Mouse (Mus musculus) mouse trophoblast stem cell (cell line): ENCODE measurements at regions not wholly inside any gene's neighbourhood (a gene's known extent, or its start where the extent isn't known, plus 50 kb on each side); places are given as distances from the start of the nearest gene placed in this dataset.
"Not testable (repeated sequence)": the region's sequence is repeated elsewhere in the genome, so short reads cannot be mapped to it uniquely, and the experiment has no call there.

Source experiments
- in situ Hi-C, 2 experiments: fragments of 300-500 bp; cut with MseI, MboI; formaldehyde crosslinking; loops; 2 replicates in 1 of 2; 3 replicates in 1 of 2; pipeline ENCODE4 v1.15.1; 2025

DNA sequence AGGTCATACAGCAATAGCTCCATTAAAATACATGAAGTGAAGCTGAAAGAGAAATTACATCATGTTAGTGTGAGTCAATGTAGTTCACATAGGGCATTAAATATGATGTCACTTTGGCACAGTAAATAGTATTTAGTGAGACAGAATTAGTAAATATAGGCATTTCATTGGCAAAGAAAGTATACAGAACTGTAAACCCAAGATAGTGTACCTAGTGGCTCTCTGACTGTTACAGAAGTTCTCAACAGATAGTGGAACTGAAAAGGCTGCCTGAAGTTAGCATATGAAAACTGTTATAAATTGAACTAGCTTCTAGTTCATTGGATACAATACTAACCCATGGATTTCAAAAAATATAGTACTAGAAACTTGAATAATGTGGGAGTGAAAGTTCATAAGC, 1642.1 kb upstream of the Cdh6 start:
- in situ Hi-C loops = no loop called here

DNA sequence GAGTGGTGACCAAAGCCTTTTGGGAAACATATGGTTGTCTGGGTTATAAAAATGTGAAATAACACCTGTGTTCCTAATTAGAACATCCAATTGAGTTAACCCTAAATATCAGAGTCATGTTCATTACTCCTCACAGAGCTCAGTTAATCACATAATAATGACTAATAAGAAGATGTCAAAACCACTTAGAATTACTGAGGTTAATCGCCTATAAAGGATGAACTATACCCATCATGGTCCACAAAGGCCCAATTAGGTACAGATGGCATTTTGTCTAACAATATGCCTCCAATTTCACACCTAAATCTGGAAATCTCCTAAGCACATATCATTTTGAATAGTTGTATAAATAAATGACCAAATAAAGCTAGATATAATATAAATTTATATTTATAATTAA, 1633.4 kb upstream of the Cdh6 start:
- in situ Hi-C loops = no loop called here

DNA sequence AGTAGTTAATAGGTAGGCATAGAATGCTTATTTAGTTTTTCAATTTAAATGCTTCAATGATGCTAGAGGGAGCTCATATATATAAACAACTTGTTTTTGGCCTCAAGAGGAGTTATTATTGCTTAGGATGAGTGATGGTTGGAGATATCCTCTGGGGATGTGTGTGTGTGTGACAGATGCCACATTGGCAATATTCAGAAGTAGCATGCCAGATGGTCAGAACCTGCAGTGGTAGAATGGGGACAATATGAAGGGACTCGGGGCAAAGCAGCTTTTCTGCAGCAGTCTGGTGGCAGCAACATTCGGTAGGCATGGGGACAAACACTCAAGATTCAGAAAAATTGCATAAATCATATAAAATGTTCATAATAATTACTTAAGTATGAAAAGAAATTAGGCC, 1621.7 kb upstream of the Cdh6 start:
- in situ Hi-C loops = no loop called here

DNA sequence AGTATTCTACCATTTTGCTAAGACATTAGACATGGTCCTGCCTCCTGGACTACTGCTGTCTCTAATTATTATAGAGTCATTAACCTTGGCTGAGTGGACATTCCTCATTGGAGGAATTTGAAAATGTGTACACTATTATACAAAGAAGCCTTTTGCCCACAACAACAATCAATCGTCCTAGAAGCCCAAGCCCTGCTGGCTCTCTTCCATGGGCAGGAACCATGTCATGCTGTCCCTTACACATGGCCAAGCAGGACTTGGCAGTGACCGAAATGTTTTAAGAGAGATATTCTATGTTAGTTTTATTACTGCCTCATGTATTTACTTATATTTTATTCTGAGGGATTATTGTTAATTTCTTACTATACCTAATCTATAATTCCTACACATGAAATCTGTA, 1607.3 kb upstream of the Cdh6 start:
- in situ Hi-C loops = no loop called here

DNA sequence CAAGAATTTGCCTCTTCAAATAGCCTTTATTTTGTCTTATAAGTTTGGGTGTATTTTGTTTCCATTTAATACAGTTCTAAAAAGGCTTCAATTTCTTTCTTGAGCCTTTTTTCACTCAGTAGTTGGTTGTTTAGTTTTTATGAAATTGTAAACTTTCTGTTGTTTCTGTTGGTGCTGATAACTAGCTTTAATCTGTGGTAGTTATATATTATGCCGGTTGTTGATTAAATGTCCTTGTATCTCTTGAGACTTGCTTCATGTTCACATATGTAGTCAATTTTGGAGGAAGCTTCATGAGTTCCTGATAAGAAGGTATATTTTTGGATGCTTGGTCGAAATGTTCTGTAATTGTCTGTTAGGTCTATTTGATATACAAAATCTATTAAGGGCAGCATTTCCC, 1568.3 kb upstream of the Cdh6 start:
- in situ Hi-C loops = no loop called here

DNA sequence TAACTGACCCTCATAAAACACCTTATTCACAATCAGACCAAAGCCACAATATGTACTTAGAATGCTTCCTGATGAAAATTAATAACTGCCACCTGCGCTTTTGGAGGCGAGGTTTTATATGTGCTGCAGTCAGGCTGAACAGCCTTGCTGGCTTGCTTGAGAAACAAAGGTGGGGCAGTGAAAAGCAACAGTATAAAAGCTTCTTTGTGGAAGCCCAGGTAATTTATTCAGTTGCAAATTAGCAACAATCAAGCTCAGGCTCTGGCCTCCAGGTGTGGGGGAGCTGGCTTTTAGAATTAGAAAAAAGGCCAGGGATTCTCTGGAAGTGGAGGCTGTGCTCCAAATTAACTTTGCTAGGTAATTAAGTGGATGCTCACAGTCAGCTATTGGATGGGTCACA, 1524.5 kb upstream of the Cdh6 start:
- in situ Hi-C loops = not testable (repeated sequence)

DNA sequence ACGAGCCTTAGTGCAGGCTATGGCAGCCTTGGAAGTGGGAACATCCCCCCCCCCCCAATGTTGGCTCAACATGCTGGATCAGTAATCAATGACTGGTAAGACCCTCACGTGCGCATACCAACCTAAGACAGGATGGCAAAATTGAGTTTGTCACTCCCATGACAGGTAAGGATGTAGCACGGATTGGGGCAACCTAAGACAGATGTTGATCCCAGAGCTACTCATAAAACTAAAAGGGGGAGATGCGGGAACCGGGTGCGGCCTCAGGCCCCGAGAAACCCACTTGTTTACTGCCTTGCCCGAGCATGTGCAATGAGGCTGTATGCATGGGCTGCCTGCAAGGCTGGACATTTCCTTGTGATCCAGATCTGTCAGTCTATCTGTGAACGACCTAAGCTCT, 1523.0 kb upstream of the Cdh6 start:
- in situ Hi-C loops = no loop called here

DNA sequence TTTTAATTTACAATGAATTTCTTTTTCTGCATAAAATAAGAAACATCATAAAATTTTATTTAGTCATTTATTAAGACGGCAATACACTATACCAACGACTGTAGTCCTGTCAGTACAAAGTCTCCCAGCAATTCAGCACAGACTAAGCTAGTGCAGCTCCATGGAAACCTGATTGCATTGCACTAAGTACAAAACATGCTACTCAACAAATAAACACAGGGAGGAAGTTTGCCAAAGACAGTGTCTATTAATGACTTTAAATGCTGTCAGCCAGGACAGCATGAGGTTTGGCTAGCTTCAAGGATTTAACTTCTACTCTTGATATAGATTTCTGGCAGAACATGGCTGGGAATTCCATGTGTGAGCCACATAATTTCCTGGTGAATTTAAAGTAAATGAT, 1515.7 kb upstream of the Cdh6 start:
- in situ Hi-C loops = no loop called here

DNA sequence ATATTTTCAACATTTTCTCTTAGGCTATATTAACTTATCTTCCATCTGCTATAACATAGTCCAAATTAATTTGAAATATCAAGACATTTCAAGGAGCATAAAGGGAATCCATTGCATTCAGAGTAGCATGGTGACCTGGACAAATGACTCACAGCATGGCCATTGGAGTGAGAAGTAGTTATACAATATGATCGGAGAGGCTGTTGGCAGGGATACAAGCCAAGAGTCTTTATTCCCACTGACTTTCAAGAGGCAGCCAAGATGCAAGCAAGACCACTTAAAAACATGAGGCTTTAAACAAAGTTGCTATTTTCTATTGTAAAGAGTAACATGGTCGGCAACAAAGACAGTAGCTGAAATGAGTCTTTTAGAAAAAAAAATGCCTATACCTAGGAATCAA, 1468.8 kb upstream of the Cdh6 start:
- in situ Hi-C loops = no loop called here

DNA sequence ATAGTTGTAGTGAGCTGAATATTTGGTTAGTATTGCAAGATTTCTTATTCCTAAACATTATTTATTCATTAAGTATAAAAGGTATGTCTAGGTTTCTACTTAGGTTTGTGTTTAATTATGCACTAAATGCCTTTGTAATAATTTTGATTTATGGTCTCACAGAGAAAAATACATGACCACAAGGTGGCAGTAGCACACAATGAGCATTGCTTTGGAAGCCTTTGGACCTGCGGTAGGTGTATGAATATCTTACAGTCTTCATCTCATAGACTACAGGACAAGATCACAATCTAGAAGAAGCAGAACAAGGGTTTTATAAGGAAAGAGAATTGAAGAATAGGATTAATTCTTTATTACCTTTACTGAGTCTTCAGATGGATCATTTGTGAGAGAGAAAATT, 1455.0 kb upstream of the Cdh6 start:
- in situ Hi-C loops = loop anchor here (5.0 to 10.0 kb wide), 2 partner anchors 459 to 466 kb away; no protein-coding TSS in a partner anchor

DNA sequence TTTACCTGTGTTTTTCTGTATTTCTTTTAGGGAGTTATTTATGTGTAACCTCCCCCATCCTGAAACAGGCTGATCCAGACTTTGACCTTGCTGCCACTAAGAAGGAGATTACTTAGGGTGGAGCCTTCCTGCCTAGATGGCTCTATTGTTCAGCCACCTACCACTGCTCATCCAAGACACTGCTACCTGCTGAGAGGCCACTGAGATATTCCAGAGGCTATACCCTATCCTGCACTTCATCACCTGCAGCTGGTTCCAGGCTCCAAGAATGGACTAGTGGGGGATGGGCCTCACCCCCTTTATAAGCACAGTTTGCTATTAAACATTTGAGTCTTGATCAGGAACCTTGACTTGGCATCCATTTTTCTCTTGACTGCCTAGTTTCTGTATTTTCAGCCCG, 1433.2 kb upstream of the Cdh6 start:
- in situ Hi-C loops = no loop called here
